In the genomic region with DNA sequence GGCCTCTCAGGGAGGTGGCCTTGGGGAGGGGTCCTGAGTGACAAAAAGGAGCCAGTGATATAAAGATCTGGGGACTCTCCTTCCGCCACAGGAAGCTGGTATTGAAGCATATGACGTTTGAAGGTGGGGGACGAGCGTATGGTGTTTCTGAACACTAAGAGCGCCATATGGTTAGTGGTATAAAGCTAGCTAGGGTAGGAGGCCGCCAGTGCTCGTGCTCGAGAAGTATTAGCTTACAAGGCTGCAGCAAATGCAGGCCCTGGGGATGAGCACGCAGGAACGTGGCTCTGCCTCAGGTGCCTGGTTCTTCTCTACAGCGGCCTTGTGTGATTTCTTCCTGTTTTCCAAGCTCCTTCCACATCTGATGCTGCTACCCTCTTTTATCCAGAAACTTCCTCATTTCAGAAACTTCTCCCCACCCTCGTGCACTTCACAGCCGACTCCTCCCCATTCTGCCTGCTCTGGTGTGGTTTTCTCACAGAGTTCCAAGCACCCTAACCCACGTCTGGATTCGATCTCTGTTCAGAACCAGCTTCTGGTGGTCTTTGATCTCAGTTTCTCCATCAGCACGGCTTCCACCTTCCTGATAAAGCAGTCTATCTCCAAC, we compare ENCODE assay signal across 17 mouse cellular contexts.
A peak's percentile ranks its signal among the peaks of the same experiment; 100 is the strongest.
DNase-seq lines count a peak whose midpoint lies in the region; ATAC-seq and TF ChIP-seq lines count a peak whose summit lies in the region.
"Had no signal": no experiment of that assay in that cellular context is flagged by ENCODE, and none has a peak within 500 bp of the region (broad histone marks: within the 10 kb centered on the region; RNA-seq: fewer than 3 reads in every experiment).

No protein-coding gene starts in this region.

- ATAC-seq in heart, embryonic 16.5 days (replicated peaks; ENCODE audit: extremely low read depth, insufficient read depth, low FRiP score) = no peak
- ATAC-seq in midbrain, postnatal 0 days (ENCODE audit: low FRiP score) = no peak
- ATAC-seq: hindbrain, postnatal 0 days; lung, postnatal 0 days had no signal

- no peak overlapping the region for H3K9ac ChIP-seq in heart, embryonic 16.5 days (ENCODE audit: low read length)
- no peak overlapping the region for H3K9ac ChIP-seq in midbrain, postnatal 0 days (replicated peaks; ENCODE audit: low read length, poor library complexity, severe bottlenecking)
- H3K9ac ChIP-seq: liver, embryonic 13.5 days; neural tube, embryonic 15.5 days had no signal

- no peaks in the 10 kb centered on the region for H3K36me3 ChIP-seq in heart, embryonic 16.5 days (ENCODE audit: control insufficient read depth, insufficient read depth)
- H3K36me3 ChIP-seq in E14TG2a.4 (ENCODE audit: insufficient read depth, low read length) = no peaks in the 10 kb centered on the region
- no peaks in the 10 kb centered on the region for H3K36me3 ChIP-seq in midbrain, postnatal 0 days (ENCODE audit: insufficient read depth, low read length)
- H3K36me3 ChIP-seq: liver, embryonic 13.5 days; neural tube, embryonic 15.5 days had no signal

- no peak for DNase-seq in heart, postnatal 14 days
- DNase-seq in left cerebral cortex, postnatal 25 days (ENCODE audit: low spot score in 2 of 2) = peak; percentile 45 to 87
- DNase-seq in midbrain, postnatal 0 days (ENCODE audit: low spot score) = no peak
- DNase-seq in kidney, adult 18-20 months = no peak
- DNase-seq: adrenal gland, postnatal 36 days; B cell, adult 2 months; cerebellum, adult 11 months; embryo, embryonic 11 days; liver, embryonic 13.5 days; thymus, postnatal 25 days had no signal

- H3K27me3 ChIP-seq in heart, embryonic 16.5 days (ENCODE audit: control insufficient read depth, insufficient read depth, low read length) = no peaks in the 10 kb centered on the region
- H3K27me3 ChIP-seq in E14TG2a.4 (ENCODE audit: insufficient read depth, low read length) = peaks cover 26% of the 10 kb centered on the region
- H3K27me3 ChIP-seq in midbrain, postnatal 0 days (ENCODE audit: insufficient read depth, low read length) = no peaks in the 10 kb centered on the region
- H3K27me3 ChIP-seq: liver, embryonic 13.5 days; neural tube, embryonic 15.5 days had no signal

- H3K4me2 ChIP-seq in heart, embryonic 16.5 days (ENCODE audit: low read depth, low read length) = peak overlapping the region; percentile 15; the same call in 1 of the 2 replicates
- H3K4me2 ChIP-seq in midbrain, postnatal 0 days (ENCODE audit: low read depth, low read length, poor library complexity, severe bottlenecking) = no peak overlapping the region
- H3K4me2 ChIP-seq: liver, embryonic 13.5 days; neural tube, embryonic 15.5 days had no signal

- intact Hi-C loops in heart, postnatal 14 days (cut with DNase I) = no loop called here
- intact Hi-C loops in left cerebral cortex, postnatal 25 days (cut with DNase I) = no loop called here

- 74% methylated on average over 16 of the region's 16 CpGs for WGBS in heart, embryonic 16.5 days
- 85% methylated on average over 16 of the region's 16 CpGs for WGBS in midbrain, postnatal 0 days

- TF ChIP-seq POLR2A in cortical plate, adult 2 months (IDR thresholded peaks at IDR 0.05; ENCODE audit: extremely low read depth, insufficient read depth, low read length) = no peak

- no peaks in the 10 kb centered on the region for H3K9me3 ChIP-seq in heart, embryonic 16.5 days (replicated peaks; ENCODE audit: control insufficient read depth, low read length)
- H3K9me3 ChIP-seq in E14TG2a.4 (ENCODE audit: low read length) = no peaks in the 10 kb centered on the region
- H3K9me3 ChIP-seq in midbrain, postnatal 0 days (ENCODE audit: low read length) = no peaks in the 10 kb centered on the region
- H3K9me3 ChIP-seq: liver, embryonic 13.5 days; neural tube, embryonic 15.5 days had no signal

- H3K4me3 ChIP-seq in heart, embryonic 16.5 days (ENCODE audit: low read length) = no peak overlapping the region
- 0 out of 2 replicates have a peak overlapping the region, but pooled peaks have one; percentile 35 for H3K4me3 ChIP-seq in E14TG2a.4 (replicated peaks; ENCODE audit: low read length)
- no peak overlapping the region for H3K4me3 ChIP-seq in cortical plate, adult 2 months (ENCODE audit: insufficient read depth, low read length)
- H3K4me3 ChIP-seq in midbrain, postnatal 0 days (ENCODE audit: low read depth, low read length) = no peak overlapping the region
- H3K4me3 ChIP-seq: erythroblast, embryonic 14.5 days; liver, embryonic 13.5 days; neural tube, embryonic 15.5 days had no signal

- no peaks in the 10 kb centered on the region for H3K4me1 ChIP-seq in heart, embryonic 16.5 days (ENCODE audit: control insufficient read depth, insufficient read depth, low read length)
- H3K4me1 ChIP-seq in E14TG2a.4 (replicated peaks; ENCODE audit: low read depth, low read length) = peaks cover 6% of the 10 kb centered on the region
- H3K4me1 ChIP-seq in cortical plate, adult 2 months (ENCODE audit: control insufficient read depth, insufficient read depth, low read length) = peaks cover 2% of the 10 kb centered on the region; the same call in 1 of the 2 replicates
- no peaks in the 10 kb centered on the region for H3K4me1 ChIP-seq in midbrain, postnatal 0 days (ENCODE audit: insufficient read depth, low read length)
- H3K4me1 ChIP-seq: liver, embryonic 13.5 days had no signal

- no peak overlapping the region for H3K27ac ChIP-seq in heart, embryonic 16.5 days (ENCODE audit: low read length)
- peak overlapping the region; percentile 26; the same call in 1 of the 2 replicates for H3K27ac ChIP-seq in cortical plate, adult 2 months (ENCODE audit: insufficient read depth, low read length)
- no peak overlapping the region for H3K27ac ChIP-seq in midbrain, postnatal 0 days (ENCODE audit: low read depth, low read length)
- H3K27ac ChIP-seq: hindbrain, postnatal 0 days; liver, embryonic 13.5 days; neural tube, embryonic 15.5 days had no signal

- no peak for TF ChIP-seq CTCF in E14TG2a.4 (conservative IDR thresholded peaks at IDR 0.05; ENCODE audit: low read length)
- TF ChIP-seq CTCF in cortical plate, adult 2 months (IDR thresholded peaks at IDR 0.05; ENCODE audit: extremely low read depth, insufficient read depth, low read length) = no peak
- no peak for TF ChIP-seq CTCF in midbrain, postnatal 0 days (IDR thresholded peaks at IDR 0.05)

Comparison
In these comparisons a context has a peak if more than half of its experiments do, and no peak if none do; other contexts are left out.
1. DNase-seq: peak in left cerebral cortex, postnatal 25 days (2 of 2); none in heart, postnatal 14 days (0 of 2), midbrain, postnatal 0 days (single experiment) and kidney, adult 18-20 months (single experiment).